Mouse (Mus musculus): ENCODE measurements around the gene Gdpd5. TPM values are rescaled to one million over a fixed set of nuclear protein-coding genes. Genes with fewer than 3 reads are reported as not detected.

The Gdpd5 gene
- polyA plus RNA-seq, 1 experiment from 2014 or later, result 23.5 TPM

DNA sequence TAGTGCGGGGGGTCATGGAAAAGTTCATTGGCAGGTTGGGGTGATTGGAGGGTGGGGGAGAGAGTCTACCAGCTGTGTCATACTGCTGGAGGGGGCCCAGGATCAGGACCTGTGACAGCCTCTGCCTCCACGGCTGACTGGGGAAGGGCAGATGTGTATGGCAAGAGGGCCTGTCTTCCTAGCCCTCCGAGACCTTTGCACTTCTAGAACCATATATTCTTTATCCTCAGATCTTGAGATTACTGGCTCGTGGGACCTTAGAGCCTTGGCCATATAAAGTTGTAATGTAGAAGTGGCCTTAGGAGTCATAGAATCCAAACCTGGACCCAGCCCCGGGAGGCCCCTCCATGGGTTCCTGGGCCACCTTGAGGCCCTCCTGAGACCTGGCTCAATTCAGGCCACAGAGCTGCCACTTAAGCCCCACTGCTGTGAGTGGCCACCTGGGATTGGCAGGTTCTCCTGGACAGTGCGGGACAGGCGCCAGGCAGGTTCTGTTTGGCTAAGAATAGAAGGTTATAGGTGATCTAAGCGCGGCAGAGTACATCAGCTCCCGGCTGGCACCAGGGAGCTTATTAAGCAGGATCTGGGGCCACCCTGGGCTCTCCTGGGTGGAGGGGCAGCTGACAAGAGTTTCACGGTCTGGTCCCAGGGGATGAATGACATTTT is 15.9 kb downstream of the Gdpd5 start:
- Histone ChIP-seq H3K27ac (replicated peaks) (no peak overlapping the region; the same call in 1 of the 2 replicates), H3K27me3 (ENCODE audit: low read depth, poor library complexity, severe bottlenecking) (no peaks in the 10 kb centered on the region)
- DNase-seq (ENCODE audit: low spot score), result no peak

DNA sequence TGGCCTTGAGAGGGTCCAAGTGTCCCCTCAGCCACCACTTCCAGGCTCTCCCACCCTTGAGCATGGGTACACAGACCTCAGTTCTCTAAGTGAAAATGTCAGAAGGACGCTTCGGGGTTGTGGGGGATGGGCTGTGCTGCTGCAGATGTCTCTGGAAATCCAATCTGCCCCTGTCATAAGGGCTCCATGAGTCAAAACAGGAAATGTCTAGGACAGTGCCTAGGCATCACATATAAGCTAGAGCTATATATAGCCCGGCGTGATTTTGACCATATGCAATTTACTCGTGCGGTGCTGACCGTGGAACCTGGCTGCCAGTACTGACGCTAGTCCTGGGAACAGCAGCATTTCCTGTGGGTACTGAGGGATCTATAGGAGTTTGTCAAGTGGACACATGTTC is 20.2 kb downstream of the Gdpd5 start:
- Histone ChIP-seq H3K4me3 (no peak overlapping the region), H3K27ac (replicated peaks) (peak overlapping the region; percentile 49; the same call in 1 of the 2 replicates), H3K9me3 (replicated peaks) (no peaks in the 10 kb centered on the region), H3K36me3 (peaks cover 12% of the 10 kb centered on the region), H3K4me1 (peaks cover 56% of the 10 kb centered on the region), H3K27me3 (ENCODE audit: low read depth, poor library complexity, severe bottlenecking) (no peaks in the 10 kb centered on the region)
- 85% methylated on average over 8 of the region's 8 CpGs for WGBS
- no peak for DNase-seq (ENCODE audit: low spot score)

More for the DNA sequence above, 15.9 kb downstream of the Gdpd5 start:
- H3K36me3 ChIP-seq, result peaks cover 22% of the 10 kb centered on the region
- 87% methylated on average over 11 of the region's 11 CpGs for WGBS
- no peak overlapping the region; the same call in 1 of the 2 replicates for H3K4me3 ChIP-seq
- H3K4me1 ChIP-seq, result peaks cover 38% of the 10 kb centered on the region
- no peaks in the 10 kb centered on the region for H3K9me3 ChIP-seq (replicated peaks)

DNA sequence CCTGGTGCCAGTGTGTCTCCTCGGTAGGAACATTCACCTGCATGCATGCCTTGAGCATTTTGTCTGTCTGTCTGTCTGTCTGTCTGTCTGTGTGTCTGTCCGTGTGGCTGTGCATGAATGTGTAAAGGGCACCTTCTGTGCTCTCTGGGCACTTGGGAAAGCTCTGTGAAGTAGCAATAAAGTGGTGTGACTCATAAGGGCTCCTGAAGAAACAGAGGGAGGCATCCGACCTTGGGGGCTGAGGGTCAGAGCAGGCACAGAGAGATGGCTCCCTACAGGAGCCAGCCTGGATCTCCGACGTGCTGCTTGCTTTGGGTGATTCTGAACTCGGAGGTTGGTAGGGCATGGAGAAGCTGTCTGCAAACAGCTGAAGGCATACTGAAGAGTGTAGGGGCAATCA is 21.3 kb downstream of the Gdpd5 start:
- Histone ChIP-seq H3K4me3 (no peak overlapping the region), H3K27ac (replicated peaks) (no peak overlapping the region), H3K36me3 (peaks cover 12% of the 10 kb centered on the region), H3K9me3 (replicated peaks) (no peaks in the 10 kb centered on the region), H3K4me1 (peaks cover 46% of the 10 kb centered on the region), H3K27me3 (ENCODE audit: low read depth, poor library complexity, severe bottlenecking) (no peaks in the 10 kb centered on the region)
- 75% methylated on average over 6 of the region's 6 CpGs for WGBS
- no peak for DNase-seq (ENCODE audit: low spot score)

DNA sequence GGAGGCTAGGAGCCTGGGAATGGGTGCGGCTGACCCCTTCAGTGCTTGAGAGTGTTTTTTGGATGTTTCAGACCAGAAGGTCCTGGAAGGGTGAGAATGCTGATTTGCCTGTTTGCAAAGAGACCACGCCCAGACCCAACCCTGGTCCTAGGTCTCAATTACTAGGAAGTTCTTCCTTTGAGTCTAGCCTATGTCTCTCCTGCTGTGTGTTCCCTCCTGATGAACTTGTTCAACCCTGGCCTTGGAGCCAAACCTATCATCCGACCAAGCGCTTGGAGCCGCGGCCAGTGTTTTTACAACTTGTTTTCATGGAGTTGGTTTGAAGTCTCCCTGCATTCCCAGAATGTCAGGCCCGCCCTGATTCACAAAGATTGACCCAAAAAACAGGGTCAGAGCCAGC is 22.0 kb downstream of the Gdpd5 start:
- H3K9me3 ChIP-seq (replicated peaks), result no peaks in the 10 kb centered on the region
- no peaks in the 10 kb centered on the region for H3K27me3 ChIP-seq (ENCODE audit: low read depth, poor library complexity, severe bottlenecking)
- DNase-seq (ENCODE audit: low spot score), result no peak
- H3K27ac ChIP-seq (replicated peaks), result 0 out of 2 replicates have a peak overlapping the region, but pooled peaks have one; percentile 42
- WGBS, result 83% methylated on average over 7 of the region's 7 CpGs
- no peak overlapping the region for H3K4me3 ChIP-seq
- H3K4me1 ChIP-seq, result peaks cover 43% of the 10 kb centered on the region
- H3K36me3 ChIP-seq, result peaks cover 12% of the 10 kb centered on the region

DNA sequence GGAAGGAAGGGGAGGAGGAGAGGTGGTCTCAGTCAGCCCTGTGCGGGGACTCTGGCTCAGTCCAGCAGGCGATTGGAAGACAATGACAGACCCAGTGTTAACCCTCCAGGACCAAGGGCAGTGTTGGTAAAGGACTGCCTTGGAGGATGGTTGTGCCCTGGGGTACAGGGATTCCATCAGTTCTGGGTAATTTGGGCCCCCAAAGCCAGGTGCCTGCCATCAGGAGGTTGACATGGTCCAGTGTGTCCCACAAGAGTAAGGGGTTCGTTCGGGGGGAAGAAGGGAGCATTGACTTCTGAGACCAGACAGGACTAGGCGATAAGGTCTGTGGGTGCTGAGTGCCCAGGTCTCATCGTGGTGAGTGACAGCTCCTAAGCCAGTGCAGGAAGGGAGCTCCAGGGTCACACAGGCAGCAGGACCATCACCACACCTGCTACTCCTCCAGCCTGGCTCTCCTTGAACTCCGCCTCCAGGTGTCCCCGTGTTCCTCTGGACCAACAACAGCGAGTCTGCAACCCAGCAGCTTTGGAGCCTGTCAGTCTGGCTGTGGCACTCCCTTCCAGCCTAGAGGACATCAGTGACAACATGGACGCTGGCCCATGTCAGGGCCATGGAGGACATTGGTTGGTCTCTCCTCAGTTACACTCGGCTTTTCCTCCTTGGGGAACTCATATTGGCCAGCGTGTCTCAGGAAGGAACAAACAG is 23.0 kb downstream of the Gdpd5 start:
- Histone ChIP-seq H3K27ac (replicated peaks) (peak overlapping the region; percentile 42), H3K4me3 (no peak overlapping the region), H3K4me1 (peaks cover 43% of the 10 kb centered on the region), H3K36me3 (peaks cover 9% of the 10 kb centered on the region), H3K27me3 (ENCODE audit: low read depth, poor library complexity, severe bottlenecking) (no peaks in the 10 kb centered on the region), H3K9me3 (replicated peaks) (no peaks in the 10 kb centered on the region)
- 81% methylated on average over 12 of the region's 12 CpGs for WGBS
- no peak for DNase-seq (ENCODE audit: low spot score)

DNA sequence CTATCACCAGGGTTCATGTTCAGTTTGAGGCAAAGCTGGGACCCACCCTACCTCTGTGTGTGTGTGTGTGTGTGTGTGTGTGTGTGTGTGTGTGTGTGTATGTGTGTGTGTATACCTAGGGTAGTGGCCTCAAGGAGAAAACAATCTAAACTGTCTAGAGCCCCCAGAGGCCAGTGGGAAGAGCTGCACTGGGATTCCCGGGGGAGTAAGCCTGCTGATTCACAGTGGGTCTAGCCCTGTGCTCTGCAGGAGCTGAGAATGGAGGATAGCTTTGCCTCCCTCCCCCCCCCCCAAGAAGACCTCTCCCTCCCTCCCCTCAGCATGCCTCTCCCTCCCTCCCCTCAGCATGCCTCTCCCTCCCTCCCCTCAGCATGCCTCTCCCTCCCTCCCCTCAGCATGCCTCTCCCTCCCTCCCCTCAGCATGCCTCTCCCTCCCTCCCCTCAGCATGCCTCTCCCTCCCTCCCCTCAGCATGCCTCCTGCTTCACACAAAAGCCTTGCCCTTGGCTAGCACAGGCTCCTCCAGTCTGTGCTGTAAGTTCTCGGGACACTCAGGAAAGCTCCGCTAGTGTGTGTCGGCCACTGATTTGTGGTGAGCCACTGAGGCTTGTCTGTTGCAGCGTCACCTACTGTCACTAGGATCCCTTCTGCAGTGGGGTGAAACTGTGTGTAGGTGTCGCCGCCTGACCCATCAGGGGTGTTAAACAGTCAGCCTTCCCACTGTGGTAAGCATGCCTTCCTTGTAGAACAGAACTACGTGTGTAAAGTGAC is 24.4 kb downstream of the Gdpd5 start:
- Histone ChIP-seq H3K9me3 (replicated peaks) (no peaks in the 10 kb centered on the region), H3K27ac (replicated peaks) (peak overlapping the region; percentile 67; the same call in 1 of the 2 replicates), H3K4me3 (no peak overlapping the region), H3K4me1 (peaks cover 52% of the 10 kb centered on the region), H3K36me3 (peaks cover 6% of the 10 kb centered on the region), H3K27me3 (ENCODE audit: low read depth, poor library complexity, severe bottlenecking) (no peaks in the 10 kb centered on the region)
- DNase-seq (ENCODE audit: low spot score), result no peak
- WGBS, result 26% methylated on average over 8 of the region's 8 CpGs

DNA sequence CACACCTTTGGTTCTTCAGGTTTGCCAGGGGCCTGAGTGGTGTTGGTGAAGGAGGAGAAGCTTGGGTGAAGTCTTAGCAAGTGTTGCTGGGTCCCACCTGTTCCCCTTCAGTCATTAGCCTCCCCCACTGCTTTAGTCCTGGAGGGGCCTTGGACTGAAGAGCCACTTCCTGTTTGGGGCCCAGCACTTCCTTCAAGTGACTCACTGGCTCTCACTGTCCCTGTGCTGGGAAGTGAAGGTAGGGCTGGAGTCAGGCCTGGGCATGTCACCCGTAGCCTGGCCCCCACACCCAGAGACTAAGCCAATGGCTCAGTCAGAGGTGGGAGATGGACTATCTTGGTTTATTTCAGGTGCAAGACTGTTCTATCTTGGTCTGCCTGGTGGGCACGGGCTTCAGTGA is 26.4 kb downstream of the Gdpd5 start:
- DNase-seq (ENCODE audit: low spot score), result no peak
- Histone ChIP-seq H3K36me3 (peaks cover 22% of the 10 kb centered on the region), H3K27me3 (ENCODE audit: low read depth, poor library complexity, severe bottlenecking) (no peaks in the 10 kb centered on the region), H3K27ac (replicated peaks) (no peak overlapping the region), H3K4me1 (peaks cover 45% of the 10 kb centered on the region), H3K9me3 (replicated peaks) (peaks cover 5% of the 10 kb centered on the region; the same call in 1 of the 2 replicates), H3K4me3 (no peak overlapping the region)
- 73% methylated on average over 2 of the region's 2 CpGs for WGBS

DNA sequence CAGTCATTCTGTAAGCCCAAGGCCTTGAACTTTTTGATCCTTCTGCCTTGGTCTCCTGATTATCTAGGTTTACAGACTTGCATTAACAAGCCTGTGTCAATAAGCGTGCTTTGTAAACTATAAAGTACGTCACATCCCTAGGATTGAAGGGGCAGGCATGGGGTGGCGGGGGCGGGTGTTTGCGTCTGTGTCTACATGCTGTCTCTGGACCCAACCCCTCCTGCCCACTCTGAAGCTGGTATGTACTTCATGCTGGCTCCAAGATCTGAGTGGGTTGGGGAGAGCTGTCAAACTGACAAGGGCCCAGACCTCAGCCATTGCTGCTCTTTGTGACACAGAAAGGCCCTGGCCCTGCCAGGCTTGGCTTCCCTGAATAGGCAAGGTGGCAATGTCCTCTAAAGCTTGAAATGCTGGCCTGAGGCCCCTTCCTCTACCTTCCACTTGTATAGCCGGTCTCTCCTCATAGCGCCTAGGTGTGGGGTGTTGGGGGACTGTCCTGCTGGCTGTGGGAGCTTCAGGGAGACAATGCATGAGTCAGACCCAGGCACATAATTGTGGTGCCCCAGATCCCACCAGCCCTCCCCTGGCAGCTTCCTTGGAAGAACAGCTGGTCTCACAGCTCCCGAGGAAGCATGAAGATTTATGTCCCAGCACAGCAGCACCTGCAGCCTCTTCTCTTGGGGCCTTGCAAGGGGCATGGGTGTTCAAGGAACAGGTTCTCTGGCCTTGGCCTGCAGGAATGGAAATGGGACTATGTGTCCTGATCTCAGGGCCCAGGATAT is 28.4 kb downstream of the Gdpd5 start:
- peaks cover 35% of the 10 kb centered on the region for H3K36me3 ChIP-seq
- peak overlapping the region; percentile 57; the same call in 1 of the 2 replicates for H3K27ac ChIP-seq (replicated peaks)
- H3K4me3 ChIP-seq, result no peak overlapping the region
- H3K27me3 ChIP-seq (ENCODE audit: low read depth, poor library complexity, severe bottlenecking), result no peaks in the 10 kb centered on the region
- 83% methylated on average over 8 of the region's 8 CpGs for WGBS
- peaks cover 5% of the 10 kb centered on the region; the same call in 1 of the 2 replicates for H3K9me3 ChIP-seq (replicated peaks)
- DNase-seq (ENCODE audit: low spot score), result no peak
- H3K4me1 ChIP-seq, result peaks cover 34% of the 10 kb centered on the region

DNA sequence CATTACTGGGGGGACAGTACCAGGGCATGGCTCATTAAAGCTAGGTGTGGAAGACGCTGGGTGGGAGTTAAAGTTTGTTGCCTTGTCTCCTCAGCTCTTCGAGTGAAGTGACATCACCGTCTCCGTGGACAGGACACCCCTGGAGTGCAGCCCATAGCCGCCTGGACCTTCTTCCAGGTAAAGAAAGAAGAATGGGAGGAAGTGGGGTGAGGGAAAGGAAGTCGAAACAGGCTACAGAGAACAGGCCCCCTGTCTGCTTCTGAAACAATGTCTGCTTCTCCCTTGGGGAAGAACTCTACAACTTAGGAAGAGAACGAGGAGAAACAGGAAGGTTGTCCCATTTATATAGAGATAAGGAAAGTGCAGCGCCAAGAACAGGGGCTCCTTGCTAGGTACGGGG is 29.1 kb downstream of the Gdpd5 start:
- no peaks in the 10 kb centered on the region for H3K27me3 ChIP-seq (ENCODE audit: low read depth, poor library complexity, severe bottlenecking)
- no peak for DNase-seq (ENCODE audit: low spot score)
- no peak overlapping the region for H3K4me3 ChIP-seq
- peak overlapping the region; percentile 57; the same call in 1 of the 2 replicates for H3K27ac ChIP-seq (replicated peaks)
- peaks cover 38% of the 10 kb centered on the region for H3K36me3 ChIP-seq
- WGBS, result 86% methylated on average over 9 of the region's 9 CpGs
- peaks cover 31% of the 10 kb centered on the region for H3K4me1 ChIP-seq
- H3K9me3 ChIP-seq (replicated peaks), result peaks cover 5% of the 10 kb centered on the region; the same call in 1 of the 2 replicates

DNA sequence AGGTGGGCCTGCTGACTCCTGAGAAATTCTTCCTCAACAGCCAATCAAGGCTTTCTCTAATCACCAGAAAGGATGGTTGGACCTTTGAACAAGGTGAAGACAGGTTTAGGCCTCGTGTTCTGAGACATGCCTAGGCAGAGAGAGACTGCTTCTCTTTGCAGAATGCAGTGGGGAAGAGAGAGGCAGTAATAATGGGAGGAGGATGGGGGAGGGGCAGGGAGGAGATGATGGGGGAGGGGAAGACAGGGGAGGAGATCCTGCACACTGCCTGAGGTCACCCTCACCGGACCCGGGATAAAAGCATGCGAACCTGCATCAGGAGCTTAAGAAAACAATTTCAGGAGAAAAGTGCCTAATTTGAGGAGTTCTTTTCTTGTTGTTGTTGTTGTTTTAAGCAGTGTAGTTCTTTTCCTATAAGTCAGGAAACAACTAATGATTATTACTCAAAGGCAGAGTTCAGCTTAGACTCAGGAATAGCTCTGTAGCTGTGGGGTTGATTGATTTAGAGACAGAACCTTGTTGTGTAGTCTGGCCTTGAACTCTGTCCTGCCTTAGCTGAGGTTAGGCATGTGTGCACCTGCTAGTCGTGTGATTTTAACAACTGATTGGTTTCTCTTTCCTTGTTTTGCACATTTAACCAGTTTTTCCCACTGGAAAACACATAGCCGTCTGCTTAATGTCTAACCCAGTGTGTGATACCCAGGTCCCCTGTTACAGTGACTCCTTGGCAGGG is 30.0 kb downstream of the Gdpd5 start:
- Histone ChIP-seq H3K4me3 (no peak overlapping the region), H3K27me3 (ENCODE audit: low read depth, poor library complexity, severe bottlenecking) (no peaks in the 10 kb centered on the region), H3K36me3 (peaks cover 45% of the 10 kb centered on the region), H3K9me3 (replicated peaks) (peaks cover 5% of the 10 kb centered on the region; the same call in 1 of the 2 replicates), H3K27ac (replicated peaks) (peak overlapping the region; percentile 52; the same call in 1 of the 2 replicates), H3K4me1 (peaks cover 22% of the 10 kb centered on the region)
- no peak for DNase-seq (ENCODE audit: low spot score)
- 55% methylated on average over 6 of the region's 6 CpGs for WGBS

DNA sequence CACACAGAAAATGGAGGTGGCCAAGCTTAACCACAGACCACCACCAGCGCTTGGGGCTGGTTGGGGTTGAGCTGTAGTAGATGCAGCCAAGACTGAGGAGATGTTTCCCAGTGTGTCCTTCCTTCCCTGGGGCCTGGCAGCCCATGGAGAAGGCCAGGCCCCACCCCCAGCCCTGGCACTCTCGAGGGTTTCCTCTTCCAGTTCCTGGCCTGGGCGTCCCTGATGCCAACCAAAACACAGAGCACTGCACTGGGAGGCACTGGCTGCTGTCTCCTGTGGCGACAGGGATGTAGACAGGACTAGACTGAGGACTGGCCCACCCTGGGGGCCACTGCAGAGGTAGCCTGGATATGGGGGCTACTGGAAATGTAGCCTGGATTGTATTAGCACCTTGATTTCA is 33.8 kb downstream of the Gdpd5 start:
- H3K4me3 ChIP-seq, result no peak overlapping the region
- peaks cover 5% of the 10 kb centered on the region; the same call in 1 of the 2 replicates for H3K9me3 ChIP-seq (replicated peaks)
- H3K27me3 ChIP-seq (ENCODE audit: low read depth, poor library complexity, severe bottlenecking), result no peaks in the 10 kb centered on the region
- no peak overlapping the region for H3K27ac ChIP-seq (replicated peaks)
- no peak for DNase-seq (ENCODE audit: low spot score)
- peaks cover 46% of the 10 kb centered on the region for H3K36me3 ChIP-seq
- 85% methylated on average over 4 of the region's 4 CpGs for WGBS
- H3K4me1 ChIP-seq, result peaks cover 14% of the 10 kb centered on the region
